Mouse (Mus musculus): Measurements from ENCODE around the gene Cbarp.

Cbarp gene

DNA sequence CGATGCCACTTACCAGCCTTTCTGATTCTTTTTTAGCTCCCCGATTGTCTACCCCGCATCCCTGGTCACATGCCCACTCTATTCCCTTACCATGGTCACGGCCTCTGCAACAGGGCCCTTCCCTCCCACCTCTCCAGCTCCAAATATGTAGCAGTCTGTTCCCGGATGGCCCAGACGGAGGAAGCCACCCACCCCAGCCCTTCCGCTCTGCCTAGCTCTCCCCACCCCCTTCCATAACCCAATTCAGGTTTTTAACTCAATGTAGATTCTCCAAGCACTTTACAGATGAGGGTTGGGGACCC is 16.1 kb upstream of the Cbarp start:
- DNase-seq = peak; percentile 63 to 84

DNA sequence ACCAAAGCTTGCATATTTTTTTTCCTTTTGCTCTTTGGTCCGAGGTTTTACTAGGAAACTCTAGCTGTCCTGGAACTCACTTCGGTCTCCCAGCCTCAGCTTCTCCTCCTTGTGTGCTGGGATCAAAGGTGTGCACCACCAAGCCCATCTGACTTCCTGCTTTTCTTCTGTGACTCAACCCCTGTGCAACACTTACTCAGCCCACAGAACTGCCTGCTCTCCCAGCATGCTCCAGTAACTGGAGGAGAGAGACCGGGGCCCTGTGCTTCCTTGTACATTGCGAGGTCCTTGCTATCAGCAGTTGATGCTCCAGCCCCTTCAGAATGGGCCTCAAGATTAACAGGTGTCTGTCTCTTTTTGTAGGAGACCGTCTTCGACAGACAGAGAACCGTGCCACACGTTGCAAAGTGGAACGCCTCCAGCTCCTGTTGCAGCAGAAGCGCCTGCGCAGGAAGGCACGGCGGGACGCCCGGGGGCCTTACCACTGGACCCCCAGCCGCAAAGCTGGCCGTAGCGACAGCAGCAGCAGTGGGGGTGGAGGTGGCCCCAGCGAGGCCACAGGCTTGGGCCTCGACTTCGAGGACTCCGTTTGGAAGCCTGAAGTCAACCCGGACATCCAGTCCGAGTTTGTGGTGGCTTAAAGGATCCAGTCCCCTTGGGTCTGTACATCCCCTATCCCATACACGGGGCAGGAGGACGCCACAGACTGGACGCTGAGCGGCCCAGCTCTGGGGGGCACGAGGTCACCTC is 15.5 kb upstream of the Cbarp start:
- no peak for DNase-seq

DNA sequence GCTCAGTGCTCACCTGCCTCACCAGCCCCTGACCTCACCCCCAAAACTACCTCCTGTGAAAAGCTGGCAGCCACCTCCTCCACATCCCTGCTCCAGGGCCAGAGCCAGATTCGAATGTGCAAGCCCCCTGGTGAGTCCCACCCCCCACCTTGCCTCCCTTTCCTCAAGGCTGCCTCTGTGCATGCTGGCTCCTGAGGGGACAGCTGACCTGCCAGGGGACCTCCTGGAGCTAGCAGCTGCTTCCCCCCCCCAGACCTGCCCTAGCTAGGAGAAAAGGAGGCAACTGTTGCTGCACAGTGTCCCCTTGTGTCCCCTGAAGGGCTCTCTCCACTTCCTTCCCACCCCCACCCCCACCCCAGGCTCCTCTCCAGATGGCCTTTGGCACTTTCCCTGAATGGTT is 14.6 kb upstream of the Cbarp start:
- no peak for DNase-seq

DNA sequence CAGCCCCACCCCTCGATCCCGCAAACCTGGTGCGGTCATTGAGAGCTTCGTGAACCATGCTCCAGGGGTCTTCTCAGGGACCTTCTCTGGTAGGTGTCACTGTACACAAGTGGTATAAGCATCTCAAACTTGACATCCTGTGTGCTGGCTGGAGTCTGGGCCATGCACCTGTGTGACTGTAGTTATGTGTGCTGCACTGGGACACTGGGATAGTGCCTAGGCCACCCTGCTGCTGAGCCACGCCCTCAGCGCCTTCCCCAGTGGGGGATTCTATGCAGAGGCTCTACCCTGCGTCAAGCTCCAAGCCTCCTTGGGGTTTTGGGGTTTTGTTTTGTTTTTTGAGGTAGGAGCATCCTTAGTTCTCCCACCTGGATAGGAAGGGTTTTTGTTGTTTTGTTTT is 13.7 kb upstream of the Cbarp start:
- DNase-seq = no peak

DNA sequence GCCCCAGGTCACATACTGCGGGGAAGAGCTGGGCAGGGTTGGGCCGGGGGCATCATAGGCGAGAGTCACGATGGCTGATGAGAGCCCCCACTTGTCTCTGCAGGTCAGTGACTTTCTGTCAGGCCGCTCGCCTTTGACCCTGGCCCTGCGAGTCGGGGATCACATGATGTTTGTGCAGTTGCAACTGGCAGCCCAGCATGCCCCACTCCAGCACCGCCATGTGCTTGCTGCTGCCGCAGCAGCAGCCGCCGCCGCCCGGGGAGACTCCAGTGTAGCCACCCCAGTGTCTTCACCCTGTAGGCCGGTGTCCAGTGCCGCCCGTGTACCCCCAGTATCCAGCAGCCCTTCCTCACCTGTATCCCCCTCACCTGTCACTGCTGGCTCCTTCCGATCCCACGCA is 13.1 kb upstream of the Cbarp start:
- peak; percentile 72 to 87 for DNase-seq

DNA sequence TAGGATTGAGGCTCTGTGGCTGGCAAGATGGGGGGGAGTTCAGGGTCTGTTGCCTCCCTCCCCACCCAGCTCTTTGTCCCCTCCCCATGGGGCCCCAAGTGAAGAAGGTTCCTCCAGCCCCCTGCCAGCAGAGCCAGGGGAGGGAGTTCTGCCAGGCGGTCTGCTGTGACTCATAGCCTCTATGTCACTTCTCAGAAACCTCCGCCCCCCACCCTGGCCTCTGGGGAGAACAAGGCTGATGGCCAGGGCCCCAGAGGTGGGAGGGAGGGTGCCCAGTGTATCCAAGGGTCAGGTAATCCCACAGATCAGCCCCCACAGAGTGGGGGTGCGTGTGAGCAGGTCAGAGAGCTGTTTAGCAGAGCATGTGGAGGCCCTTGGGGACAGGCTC is 12.2 kb upstream of the Cbarp start:
- DNase-seq = peak; percentile 75 to 93

DNA sequence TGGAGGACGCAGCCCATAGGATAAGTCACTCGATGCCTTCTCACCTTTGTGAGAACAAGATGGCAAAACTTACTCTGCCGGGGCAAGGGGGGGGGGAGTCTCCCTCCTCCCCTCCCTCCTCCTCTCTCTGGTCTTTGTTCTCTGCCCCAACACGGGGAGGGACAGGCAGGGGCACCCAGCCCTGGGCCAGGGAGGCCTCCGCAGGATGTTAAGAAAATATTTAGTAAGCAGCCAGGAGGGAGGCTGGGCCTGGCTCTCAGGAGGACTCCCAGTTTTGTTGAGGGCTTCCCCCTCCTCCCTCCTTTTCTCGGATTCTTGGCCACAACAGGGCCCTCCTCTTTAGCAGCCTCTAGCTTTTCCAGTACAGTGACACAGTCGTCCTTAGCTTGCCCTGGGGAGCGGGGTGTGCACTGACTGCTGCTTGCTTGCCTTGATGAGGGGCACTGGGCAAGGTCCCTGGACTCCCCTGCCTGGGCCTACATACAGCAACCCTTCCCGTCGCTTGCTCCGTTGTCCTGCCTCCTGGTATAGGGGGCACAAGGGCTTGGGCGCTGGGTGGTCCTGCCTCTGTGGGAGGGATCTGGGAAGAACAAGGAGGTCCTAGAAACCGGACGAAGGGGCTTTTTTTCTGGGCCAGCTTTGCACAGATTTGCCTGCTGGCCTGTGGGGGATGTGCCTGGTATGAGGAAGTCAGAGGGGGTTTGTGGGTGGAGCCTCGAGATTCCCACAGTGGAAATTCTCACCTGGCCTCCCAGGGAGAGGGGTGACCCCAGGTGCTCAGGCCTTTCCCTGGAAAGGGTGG is 11.6 kb upstream of the Cbarp start:
- DNase-seq = peak; percentile 75 to 92

DNA sequence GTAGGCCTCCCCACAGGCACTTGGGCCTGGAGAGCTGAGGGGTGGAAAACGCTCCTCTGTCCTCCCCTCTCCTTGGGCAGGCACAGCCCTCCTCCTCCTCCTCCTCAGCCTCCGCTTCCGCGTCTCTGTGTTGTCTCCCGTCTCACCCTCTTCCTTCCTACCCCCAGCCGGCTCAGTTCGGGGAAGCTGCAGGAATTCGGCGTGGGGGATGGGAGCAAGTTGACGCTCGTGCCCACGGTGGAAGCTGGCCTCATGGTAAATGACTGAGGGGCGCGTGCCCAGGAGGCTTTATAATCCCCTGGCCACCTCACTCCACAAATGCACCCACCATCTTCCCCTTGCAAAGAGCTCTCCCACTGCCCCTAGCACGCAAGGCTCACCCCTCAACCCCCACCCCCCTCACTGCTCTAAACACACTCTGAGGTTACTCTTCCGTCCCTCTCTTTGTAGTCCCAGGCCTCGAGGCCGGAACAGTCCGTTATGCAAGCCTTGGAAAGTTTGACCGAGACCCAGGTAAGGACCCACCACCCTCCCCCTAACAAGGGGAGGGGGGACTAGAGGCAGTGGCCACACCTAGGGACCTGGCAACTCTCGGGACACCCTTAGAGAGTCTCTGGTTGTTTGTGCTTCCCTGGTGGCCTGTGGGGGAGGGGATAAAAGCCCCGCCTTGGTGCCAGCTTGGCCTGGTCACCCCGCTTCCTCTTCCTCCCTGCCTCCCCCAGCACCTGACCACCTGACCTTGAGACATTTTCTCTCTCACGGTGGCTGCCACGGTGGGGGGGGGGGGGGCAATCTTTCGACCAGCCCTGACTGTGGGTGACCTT is 10.8 kb upstream of the Cbarp start:
- peak; percentile 88 to 95 for DNase-seq

DNA sequence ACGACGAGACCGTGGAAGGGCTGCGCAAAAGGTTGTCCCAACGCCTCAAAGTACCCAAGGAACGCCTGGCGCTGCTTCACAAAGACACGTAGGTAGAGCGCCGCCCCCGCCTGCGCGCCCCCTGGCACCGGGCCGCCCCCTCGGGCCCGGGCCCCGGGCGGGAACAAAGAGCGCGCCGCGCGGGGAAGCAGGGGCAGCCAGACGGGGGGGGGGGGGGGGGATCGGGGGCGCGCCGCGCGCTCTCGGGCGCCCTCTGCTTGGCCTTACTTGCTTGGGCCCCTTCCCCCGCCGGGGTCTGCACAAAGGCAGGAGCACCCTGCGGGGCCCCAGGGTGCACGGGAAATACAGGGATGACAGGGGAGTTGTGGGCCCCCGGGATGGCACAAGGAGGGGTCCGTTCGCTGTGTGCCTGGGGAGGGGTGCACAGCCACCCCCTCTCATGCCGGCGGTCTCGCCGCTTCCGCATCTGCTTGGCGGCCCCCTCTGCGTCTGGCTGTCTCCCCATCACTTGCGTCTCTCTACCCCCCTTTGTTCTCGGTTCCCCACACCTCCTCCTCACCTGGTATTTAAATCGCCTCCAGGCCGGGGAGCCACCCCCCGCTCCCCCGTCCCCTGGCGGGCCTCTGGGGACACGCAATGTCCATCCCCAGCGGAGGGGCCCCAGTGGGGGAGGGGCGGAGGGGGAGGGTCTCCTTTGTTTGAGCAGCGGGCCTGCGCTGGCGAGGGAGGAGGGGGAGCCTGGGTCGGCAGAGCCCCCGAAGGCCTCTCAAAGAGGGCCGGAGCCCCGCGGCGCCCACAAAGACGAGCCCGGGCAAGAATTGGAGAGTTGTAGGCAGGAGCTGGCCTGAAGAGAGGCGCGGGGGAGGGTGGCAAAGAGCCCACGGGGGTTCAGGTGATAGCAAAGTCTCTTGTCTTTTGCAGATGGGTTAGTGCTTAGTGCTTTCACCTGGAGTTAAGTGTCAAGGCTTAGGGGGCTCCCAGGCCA is 9.9 kb upstream of the Cbarp start:
- DNase-seq = peak; percentile 43 to 81

DNA sequence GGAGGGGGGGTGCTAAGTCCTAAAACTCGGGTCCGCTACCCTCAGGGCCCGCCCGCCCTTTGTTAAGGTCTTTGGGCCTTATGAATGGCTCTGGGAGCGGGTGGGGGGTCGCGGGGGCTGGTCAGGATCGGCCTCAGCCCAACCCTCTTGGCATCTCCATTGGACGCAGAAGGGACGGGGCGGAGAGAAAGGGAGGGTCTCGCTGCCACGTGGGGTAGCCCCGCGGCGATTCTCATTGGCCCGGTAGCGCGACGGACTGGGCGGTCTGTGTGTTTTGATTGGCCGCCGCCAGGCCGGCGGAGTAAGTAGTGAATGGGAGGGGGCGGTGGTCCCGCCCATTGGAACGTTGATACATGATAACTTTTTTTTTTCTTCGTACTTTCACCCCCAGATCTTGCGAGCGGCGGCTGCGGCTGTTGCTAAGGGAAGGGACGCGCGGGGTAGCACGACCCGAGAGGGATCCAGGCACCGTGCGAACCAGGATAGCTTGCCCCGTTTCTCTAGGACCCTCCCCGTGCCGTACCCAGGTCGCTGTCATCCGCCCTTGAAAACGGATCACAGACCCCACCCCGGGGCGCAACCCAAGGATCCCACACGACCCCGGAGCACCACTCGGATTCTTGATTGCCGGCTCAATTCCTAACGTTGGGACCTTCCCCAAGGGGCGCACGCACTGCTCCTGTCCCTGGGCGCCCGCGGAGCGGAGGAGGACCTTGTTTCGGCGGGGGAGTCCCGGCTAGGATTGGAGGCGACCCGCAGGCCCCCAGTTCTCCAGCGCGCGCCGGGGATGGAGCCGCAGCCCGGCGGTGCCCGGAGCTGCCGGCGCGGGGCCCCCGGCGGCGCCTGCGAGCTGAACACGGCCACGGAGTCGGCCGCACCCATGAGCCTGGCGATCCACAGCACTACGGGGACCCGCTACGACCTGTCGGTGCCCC is 8.9 kb upstream of the Cbarp start:
- DNase-seq = peak; percentile 99 to 100

DNA sequence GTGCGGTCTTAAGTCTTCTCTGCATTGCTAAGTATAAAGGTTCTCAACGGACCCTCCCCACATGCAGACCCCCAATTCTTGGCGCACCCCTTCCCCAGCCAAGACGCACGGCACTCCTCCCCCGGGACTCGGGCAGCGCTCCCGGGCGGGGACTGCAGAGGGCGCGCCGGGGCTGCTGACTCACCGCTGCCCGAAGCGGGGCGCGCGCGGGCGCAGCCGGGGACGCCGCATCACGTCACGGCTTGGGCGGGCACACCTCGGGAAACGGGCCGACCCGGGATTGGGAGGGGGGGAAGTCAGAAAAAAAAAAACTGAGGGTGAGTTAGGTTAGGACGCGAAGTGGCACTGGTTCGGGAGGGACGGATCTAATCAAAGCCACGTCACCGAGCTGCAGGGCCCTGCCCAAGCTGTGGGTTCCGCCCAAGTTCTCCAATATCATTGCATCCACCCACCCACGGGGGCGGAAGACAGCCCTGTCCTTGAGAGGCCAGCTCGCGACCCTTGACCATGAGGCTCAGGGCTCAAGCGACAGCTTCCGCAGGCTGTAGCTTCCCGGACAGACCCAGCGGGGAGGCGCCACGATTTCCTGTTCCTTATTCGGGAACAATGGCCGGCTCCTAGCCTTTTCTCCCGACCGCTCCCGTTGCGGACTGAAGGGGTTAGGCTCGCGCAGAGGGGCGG is 8.1 kb upstream of the Cbarp start:
- peak; percentile 92 to 98 for DNase-seq

DNA sequence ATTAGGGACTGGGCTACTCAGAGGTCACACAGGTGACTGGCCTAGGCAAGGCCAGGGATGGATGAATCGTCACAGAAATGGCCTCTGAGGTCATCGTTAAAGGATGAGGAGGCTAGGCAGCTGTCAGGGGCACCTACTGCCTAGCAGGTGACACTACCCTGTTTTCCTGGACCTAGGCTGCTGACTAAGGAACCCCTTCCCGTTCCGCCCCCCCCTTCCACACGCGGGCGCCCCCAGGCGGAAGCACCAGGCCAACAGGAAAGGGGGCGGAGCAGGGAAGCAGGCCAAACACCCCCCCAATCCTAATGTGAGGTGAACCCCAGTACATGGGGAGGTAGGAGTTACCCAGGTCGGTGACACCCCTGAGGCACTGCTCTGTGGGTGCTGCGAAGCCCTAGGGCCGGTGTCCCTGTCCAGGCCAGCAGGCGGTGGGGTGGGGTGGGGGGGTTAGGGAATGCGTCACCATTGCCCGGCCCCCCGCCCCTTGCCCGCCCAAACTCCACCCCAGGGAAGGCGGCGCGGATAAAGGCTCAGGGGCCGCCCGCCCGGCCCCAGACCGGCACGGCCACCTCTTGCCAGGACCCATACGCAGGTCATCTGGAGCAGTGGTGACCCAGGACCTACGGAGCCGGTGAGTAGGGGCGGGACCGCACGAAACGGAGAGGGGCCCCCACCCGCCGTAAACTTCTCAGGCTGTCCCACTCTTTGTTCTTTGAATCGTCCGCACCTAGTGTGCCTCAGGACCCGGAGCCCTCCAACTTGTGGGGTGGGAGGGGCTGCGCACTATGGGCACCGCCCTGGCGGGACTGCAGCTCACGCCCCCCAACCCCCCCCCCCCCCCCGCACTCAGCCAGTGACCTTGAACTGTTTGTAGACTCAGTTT is 7.3 kb upstream of the Cbarp start, which contains the start of gene Midn:
Gene Midn (plus strand): TSS at position 554 of the 883 bp plus-strand sequence.
- DNase-seq = peak; percentile 88 to 95

DNA sequence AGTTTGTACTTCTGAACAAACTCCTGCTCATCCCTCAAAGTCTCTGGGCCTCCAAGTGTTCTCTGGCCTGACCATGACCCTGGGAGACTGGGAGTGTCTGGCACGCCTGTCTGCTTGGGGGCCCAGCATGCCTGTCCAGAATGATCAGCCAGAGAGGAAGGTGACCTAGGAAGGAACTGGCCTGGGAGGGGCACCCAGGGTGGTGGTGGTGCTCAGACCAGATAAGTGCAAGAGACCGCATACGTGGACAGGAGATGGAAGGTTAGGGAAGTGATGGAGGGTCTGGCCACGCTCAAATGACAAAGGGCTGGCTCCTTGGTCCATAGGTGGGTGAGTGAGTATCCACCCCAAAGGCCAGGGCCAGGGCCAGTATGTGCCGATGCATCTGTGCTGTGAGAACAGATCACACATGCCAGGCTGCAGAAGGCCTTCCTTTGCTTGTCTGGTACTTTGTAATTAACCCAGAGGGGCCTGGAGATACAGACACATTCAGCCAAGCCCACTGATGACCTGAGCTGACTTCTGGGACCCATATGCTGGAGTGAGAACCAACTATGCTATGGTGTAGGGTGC is 6.6 kb upstream of the Cbarp start:
- DNase-seq = no peak

DNA sequence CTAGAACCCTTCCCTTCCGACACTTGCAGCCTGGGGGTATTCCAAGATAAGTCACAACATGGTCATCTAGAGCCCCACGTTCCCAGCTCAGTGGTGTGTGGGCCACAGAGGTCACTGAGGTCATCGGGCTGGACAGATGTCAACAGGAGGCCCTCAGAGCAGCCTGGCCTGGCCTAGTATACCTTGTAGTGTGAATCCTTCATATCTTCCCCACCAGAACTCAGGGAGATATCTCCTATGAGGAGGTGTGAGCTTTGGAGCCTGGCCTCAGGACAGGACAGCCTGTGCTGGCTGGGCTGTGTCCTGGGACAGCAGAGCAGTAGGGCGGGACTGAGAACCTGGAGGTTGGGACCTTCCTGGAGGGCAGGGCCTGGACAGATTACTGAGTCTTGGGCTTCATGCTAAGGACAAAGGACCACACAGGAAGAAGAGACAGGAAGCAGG is 6.0 kb upstream of the Cbarp start:
- DNase-seq = peak in 1 of 2 experiments; percentile 90

DNA sequence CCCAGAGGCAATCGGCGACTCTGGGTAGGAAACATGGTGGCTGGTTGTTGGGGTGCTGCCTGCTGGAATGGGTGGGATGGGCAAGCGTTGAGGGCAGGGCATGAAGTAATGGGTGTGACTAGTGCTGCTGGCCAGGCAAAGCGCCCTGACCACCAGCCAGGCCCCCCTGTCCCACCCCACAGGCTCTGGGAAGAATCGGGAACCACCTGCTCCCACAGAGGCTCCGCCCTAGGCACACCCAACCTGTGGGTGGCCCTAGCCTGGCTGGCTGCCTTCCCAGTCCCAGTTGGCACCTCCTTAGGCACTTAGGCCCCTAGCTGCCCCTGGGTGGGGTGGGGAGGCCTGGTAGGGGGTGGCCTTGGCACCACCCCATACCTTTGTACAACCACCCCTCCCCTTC is 5.3 kb upstream of the Cbarp start:
- peak; percentile 78 to 93 for DNase-seq

DNA sequence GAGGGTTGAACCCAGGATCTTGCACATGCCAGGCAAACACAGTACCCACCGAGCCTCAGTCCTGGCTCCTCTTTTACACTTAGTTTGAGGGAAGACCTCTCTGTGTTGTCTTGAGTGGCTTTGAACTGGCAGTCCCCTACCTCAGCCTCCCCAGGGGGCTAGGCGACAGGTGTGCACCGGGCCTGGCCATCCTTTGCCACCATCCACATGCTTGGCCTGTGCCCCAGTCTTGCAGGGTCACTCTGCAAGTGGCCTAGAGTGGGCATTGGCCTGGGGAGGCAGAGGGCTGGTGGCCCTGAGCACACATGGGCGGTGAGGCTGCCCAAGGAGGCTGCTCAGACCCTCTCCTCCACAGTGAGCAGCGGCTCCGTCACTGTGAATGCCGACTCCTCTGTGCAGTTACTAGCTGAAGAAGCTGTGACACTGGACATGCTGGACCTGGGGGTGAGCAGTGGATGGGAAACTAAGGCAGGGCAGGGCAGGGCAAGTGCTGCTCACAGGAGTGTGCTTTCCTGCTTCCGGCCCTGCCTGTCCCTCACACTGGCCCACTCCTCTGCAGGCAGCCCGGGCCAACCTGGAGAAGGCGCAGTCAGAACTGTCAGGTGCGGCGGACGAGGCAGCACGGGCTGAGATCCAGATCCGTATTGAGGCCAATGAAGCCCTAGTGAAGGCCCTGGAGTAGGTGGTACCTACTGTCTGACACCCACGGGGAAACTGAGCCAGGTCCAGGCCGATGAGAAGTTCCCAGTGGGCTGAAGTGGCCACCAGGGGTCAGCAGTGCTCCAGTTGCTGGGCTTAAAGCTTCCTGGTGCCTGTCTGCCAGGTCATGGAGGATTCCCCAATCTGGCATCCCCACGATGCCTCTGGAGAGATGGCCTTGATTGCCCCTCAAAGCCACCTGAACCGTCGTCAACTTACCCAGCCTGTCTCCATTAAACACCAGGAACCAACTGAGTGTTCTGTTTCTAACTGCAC is 4.5 kb upstream of the Cbarp start:
- peak; percentile 84 to 85 for DNase-seq

DNA sequence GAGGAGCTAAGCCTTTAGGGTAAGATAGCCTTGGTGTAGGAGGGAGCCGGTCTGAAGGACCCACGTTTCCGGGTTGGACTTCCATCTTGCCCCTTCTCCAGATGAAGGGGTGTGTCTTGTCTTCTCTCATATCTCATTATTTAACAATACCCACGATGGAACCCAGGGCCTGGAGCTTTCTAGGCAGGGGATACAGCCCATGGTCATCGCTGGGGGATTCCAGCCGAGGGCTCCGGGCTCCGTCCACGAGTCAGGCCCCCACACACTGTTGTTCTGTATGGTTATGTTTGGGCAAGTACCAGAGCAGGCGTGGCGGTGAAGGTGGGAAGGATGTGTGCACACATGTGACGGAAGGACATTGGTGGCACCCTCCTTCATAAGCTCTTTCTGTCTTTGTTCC is 3.5 kb upstream of the Cbarp start:
- DNase-seq = no peak

DNA sequence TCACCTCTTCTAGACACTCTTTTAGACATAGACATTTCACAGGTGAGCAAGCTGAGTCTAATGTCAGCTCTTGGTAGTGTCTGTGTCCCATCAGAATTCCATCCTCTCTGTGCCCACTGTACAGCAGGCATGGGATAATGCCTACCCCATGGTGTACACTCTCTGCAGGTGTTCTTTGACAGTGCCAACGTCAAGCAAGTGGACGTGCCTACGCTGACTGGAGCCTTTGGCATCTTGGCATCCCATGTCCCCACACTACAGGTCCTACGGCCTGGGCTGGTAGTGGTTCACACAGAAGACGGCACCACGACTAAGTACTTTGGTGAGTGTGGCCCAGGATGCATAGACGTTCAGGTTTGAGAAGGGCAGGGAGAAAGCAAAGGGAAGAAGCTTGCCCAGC is 3.0 kb upstream of the Cbarp start:
- no peak for DNase-seq
